Mouse (Mus musculus) adrenal gland, adult 8-10 months (tissue): ENCODE measurements around the gene Gm49361. TPM values are rescaled to one million over a fixed set of nuclear protein-coding genes. Genes with fewer than 3 reads are reported as not detected.
A peak's percentile ranks its signal among the peaks of the same experiment; 100 is the strongest.

ENCODE experiments used
- DNase-seq: peaks from one replicate; pipeline ENCODE4 v3.0.0; 2022
- total RNA-seq, 4 experiments: library from RNA; stranded (reverse); gene quantifications; 2 replicates each; pipeline ENCODE4 v1.2.4; 2022

Gm49361 gene
- total RNA-seq, 4 experiments from 2014 or later = 2.4 to 5.0 (median 2.6) TPM; not detected in 1

DNA sequence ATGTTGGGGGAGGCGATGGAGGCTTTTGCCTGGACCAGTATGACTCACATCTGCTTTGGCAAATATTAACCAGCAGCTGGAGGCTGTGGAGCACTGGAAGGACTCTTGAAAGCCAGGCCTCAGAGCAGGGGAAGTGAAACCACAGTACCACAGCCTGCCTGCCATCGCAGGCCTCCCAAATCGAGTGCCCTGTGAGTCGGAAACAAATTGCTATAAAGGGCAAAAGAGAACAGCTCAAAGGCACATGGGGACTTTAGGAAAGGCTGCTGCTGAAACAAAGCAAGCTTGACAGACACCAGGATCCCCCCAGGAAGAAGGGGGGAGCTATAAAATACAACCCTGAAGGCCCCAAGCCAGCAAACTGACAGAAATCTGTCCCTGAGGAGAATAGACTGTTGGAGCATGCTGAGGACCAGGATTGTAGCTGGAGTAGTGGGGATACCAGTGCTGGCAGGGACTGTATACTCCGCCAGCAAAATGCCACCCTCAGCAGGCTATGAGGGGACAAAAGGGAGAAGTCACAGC, 15.9 kb downstream of the Gm49361 start:
- no peak for DNase-seq

DNA sequence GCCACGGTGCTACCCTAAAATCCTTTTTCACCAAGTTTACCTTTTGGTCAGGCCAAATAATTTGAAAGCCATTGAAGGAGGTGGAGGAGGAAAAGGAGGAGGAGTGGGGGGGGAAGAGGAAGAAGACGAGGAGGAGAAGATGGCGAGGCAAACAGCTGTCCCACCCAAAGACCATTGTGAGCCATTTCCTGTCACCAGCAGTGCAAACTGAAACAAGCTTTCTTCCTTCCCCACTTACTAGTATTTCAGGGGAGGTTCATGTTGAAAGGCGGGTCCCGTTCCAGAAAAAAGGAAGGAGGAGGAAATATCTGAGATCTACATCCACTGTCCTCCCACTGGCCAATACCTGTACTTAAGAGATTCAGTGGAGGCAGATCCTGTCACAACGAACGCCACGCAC, 16.5 kb downstream of the Gm49361 start:
- DNase-seq = no peak

DNA sequence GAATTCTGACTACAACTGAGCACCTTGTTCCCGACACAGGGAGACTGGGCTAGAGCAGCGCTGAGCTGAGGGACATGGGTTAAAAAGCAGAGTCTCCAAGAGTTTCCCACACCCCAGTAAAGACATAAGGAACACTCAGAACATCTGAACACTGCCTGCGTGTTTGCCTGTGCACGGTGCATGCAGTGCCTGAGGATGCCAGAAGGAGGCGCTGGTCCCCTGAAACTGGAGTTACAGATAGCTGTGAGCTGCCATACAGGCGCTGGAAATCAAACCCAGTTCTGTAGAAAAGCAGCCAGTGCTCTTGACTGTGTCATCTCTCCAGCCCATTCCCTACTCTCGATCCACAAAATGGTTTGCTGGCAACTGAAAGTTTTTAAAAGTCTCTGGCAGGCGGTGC, 19.7 kb downstream of the Gm49361 start:
- DNase-seq = no peak

- DNase-seq = no peak
Measured at GRCm38 (mm10) chr14:57724473-57724872, 21.4 kb downstream of the Gm49361 start.

GRCm38 (mm10) chr14:57718245-57718644, 27.7 kb downstream of the Gm49361 start:
- no peak for DNase-seq

GRCm38 (mm10) chr14:57716601-57717245, 29.2 kb downstream of the Gm49361 start:
- no peak for DNase-seq

- DNase-seq = no peak
Measured at GRCm38 (mm10) chr14:57712884-57713283, 33.0 kb downstream of the Gm49361 start.

DNA sequence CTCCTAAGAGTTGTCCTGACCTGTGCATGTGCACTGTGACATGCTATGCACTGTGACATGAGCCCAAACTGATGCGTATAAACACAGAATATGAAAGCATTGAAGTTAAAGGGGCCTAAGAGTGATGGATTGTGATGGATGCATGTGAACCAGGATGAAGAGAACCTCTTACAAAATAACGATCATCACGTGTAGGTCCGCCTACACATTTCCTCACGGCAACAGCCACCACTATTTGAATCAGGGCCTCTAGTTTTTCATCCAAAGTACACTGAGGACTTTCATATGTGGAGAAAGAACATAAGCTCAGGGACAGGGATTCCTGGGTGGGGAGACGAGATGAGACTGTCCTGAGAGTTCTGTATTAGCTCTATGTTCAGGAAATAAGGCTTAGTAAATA, 34.8 kb downstream of the Gm49361 start:
- no peak for DNase-seq

GRCm38 (mm10) chr14:57709171-57709570, 36.7 kb downstream of the Gm49361 start:
- no peak for DNase-seq

- no peak for DNase-seq
Measured at GRCm38 (mm10) chr14:57708580-57708979, 37.3 kb downstream of the Gm49361 start.

GRCm38 (mm10) chr14:57707100-57707893, 38.6 kb downstream of the Gm49361 start:
- peak; percentile 19 for DNase-seq

DNA sequence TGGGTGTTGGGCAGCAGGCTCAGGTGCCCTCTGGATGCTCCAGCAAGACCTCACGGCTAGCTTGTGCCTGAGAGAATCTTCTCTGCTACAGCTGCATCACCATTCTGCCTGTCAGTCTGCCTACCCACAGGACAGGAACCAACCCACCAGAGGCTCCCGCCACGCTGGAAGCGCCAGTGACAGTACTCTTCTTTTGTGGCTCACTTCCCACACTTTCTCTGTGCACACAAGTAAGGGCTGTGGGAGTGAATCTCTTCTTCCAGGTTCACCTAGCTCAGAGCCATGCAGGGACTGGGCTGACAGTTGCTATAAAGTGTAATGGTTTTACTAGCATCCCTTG, 39.2 kb downstream of the Gm49361 start:
- no peak for DNase-seq

GRCm38 (mm10) chr14:57705759-57706158, 40.1 kb downstream of the Gm49361 start:
- no peak for DNase-seq

- no peak for DNase-seq
Measured at GRCm38 (mm10) chr14:57705075-57705474, 40.8 kb downstream of the Gm49361 start.

- no peak for DNase-seq
Measured at GRCm38 (mm10) chr14:57701915-57702477, 43.9 kb downstream of the Gm49361 start.

- no peak for DNase-seq
Measured at GRCm38 (mm10) chr14:57699461-57699970, 46.4 kb downstream of the Gm49361 start.

DNA sequence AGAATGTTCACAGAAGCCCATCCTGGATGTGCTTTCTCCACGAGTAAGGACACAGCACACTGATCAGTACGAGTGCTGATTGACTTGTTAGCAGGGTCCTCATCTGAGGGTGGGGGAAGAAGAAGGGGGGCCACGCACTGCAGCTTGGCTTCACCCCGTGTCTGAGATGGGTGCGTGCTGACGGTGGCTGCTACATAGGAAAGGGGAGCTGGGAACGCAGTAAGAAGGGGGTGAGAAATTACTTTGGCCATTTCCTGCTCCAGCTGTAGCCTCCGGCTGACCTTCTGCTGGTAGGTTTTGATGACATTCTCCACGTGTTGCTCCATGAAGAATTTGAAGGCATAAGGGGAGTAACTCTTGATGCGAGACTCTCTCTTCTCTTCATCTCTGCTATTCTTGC, 46.9 kb downstream of the Gm49361 start:
- DNase-seq = no peak

GRCm38 (mm10) chr14:57696066-57696465, 49.8 kb downstream of the Gm49361 start:
- no peak for DNase-seq

DNA sequence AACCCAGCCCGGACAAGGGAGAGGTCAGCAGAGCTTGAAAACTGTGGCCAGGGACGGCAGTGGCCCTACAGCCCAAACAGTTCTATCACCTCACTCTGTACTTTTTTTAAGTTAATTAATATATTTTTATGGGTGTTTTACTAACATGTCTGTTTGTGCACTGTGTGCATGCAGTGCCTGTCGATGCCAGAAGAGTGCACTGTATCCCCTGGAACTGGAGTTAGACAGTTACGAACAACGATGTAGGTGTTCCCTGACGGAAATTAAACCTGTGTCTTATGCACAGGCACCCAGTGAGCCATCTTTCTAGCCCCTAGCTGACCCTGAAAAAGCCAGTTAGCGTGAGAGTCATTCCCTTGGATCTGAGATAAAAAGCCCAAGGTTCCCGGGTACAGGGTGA, 50.4 kb downstream of the Gm49361 start:
- DNase-seq = no peak

DNA sequence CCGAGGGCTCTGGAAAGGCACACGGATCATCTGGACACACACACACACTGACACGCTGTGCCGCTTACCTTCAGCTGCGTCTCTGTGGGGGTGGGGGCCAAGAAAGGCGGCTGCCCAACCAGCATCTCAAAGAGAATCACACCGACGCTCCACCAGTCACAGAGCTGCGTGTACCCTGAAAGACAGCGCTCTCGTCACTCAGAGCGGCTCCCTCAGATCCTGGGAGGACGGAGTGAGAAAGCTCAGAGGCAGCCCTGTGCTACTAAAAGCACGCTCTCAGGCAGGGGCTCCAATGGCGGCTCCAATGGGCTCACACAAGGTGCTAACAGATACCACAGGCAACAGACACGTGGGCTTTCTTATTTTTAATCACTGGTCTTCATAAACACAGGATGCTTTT, 51.7 kb downstream of the Gm49361 start:
- no peak for DNase-seq

- no peak for DNase-seq
Measured at GRCm38 (mm10) chr14:57692517-57693130, 53.3 kb downstream of the Gm49361 start.

DNA sequence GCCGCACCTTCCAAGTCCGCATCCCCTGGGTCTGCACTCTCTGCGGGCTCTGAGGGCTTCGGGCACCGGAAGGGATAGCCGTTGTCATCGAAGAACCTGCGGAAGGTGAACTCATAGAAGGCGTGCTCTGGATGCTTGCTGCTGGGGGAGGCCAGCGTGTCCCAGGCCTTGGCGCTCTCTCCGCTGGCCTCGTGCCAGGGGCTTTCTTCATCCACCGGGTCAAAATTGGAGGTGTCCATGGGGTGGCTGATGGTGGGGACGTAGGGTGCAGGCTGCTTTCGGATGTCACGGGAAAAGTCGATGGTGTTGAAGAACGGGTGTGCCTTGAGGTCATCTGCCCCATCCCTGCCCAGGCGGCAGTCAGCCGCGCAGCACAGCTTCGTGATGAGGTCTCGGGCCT, 54.6 kb downstream of the Gm49361 start:
- no peak for DNase-seq

DNA sequence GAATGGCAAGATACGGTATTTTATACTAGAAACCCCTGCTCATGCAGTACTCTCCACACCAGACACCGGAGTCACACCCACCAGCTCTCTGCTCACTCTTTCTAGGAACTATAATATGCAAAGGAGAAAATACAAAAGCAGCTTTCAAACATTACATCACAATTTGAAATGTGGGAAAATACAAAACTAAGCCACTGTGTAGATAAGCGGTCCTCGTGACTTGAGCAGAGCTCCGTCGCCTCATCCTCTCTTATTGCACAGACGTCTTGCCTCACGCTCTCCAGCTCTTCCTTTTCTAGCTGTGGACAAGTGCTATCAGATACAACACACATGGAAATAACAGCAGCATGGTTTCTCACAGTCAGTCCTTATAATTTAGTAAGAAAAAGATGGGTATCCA, 55.2 kb downstream of the Gm49361 start:
- DNase-seq = no peak
